Mouse (Mus musculus): Measurements from ENCODE around the gene Lrrc8a. TPM values are rescaled to one million over a fixed set of nuclear protein-coding genes. Genes with fewer than 3 reads are reported as not detected.

Lrrc8a gene
- total RNA-seq (2021), result 10 to 100 TPM; 58.2 to 66.7 TPM

DNA sequence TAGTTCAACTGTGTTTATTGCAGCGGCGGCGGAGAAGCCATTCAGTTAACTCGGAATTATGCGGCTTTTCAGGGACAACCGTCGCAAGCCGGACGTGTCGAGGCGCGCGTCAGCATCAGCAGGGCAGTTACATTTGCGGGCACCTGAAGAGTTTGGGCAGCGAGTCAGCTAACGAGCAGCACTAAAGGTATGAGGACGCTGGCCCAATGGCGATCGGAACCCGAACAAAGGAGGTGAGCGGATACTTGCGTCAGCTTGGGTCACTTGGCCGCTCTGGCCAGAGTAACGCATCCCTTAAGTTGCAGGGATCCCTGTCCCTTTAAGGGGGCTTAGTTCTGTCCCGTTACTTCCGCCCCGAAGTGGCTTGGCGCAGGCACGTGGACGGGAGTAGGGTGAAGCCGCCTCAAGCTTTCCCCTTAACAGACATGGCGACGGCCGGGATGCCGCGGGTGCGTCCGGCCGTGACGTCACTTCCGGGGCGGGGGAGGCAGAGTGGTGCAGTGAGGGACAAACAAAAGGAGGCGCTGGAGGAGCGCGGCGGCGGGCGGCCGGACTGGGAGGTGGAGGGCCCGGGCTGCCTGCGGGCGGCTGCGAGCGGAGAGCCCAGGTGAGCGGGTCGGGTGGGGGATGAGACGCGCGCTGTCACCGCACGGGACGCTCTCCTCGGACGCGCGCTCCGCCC is at the start of gene Lrrc8a:
Gene Lrrc8a, plus strand, starts transcription at position 517 of the 682 bp plus-strand sequence.
- intact Hi-C loops (cut with DNase I), result loop anchor here (1.0 to 2.0 kb wide), 3 partner anchors 32 to 59 kb away; partner anchors contain the start of genes Kyat1 and Spout1
- peak; percentile 100 for DNase-seq (ENCODE audit: low spot score)

DNA sequence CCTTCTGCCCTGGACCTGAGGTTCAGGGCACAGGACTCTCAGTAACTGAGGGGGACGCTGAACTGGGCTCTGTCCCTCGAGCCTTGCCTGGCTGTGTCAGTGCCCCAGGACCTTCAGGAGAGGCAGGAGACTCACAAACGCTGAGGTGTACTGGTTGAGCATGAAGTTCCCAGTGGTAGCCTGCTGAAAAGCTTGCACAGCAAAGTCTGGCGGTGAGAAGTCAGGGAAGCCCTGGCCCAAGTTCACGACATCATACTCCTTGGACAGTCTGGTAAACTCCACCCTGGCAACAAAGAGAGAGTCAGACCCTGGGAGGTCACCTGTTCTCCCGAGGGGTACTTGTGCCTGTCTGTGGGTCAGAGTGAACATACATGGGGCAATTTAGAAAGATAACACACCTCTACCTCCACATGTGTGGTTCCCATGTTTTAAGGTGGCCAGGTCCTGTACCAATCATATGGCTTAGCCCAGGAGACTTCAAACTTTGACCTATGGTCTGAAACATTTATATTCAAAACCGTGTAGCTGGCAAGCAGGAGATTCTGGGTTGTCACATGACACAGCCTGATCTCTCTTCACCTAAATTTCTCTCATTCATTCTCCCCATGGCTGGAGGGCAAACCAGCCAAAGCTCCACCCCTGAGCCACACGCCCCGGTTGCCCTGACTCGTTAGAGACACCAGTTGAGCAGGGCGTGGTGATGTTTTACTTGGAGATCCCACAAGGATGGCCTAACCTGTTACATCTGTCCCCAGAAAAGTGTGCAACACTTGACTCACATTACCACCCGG is 45.5 kb upstream of the Lrrc8a start:
- intact Hi-C loops (cut with DNase I), result no loop called here
- no peak for DNase-seq (ENCODE audit: low spot score)

DNA sequence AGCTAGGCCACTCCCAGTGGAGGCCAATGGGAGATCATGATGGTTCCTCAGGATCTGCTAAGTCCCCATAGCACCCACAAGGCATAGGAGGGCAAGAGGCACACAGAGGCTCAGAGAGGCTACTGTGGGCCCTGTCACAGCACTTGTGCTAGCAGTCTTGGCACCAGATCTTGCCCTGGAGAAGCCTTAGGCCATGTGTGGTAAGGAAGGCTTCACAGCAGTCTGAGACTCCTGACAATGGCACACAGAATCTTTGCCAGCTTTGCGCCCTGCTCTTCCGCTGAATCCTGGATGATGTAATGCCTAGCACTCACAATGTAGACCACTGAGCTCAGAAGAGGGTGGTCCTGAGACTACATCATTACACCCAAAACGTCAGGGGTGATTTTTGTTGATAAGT is 42.9 kb upstream of the Lrrc8a start:
- intact Hi-C loops (cut with DNase I), result no loop called here
- DNase-seq (ENCODE audit: low spot score), result no peak

DNA sequence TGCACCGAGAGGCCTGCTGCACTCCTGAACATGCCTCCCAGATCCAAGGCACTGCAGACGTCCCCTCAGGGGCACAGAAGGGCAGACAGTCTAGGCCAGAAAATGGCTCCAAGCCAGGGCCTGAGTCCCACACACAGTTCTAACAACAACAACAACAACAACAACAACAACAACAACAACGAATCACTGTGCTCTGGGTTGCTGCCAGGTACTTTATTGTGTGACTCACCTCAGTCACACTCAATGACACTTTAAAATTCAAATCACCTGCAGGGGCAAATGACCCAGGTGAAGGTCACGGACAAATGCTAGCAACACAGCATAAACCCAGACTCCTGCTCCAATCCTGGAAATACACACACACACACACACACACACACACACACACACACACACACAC is 39.5 kb upstream of the Lrrc8a start:
- intact Hi-C loops (cut with DNase I), result no loop called here
- no peak for DNase-seq (ENCODE audit: low spot score)

DNA sequence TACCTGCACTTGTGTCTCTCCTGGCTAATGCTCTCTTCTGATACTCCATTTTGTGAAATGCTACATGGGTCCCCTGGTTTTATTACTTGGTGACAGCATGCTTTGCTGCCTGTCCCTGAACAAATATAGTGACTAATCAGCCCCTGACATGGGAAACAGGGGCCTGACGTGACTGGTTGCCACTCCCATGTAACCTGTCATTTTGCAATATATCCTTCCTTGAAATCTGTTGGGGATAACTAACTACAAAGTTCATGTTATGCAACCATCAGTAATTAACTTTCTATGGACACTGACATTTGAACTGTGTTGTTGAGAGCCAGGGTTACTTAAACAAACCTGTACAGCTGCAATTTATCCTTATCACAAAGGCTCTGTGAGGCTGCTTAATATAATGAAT is 37.5 kb upstream of the Lrrc8a start:
- no peak for DNase-seq (ENCODE audit: low spot score)
- intact Hi-C loops (cut with DNase I), result no loop called here

DNA sequence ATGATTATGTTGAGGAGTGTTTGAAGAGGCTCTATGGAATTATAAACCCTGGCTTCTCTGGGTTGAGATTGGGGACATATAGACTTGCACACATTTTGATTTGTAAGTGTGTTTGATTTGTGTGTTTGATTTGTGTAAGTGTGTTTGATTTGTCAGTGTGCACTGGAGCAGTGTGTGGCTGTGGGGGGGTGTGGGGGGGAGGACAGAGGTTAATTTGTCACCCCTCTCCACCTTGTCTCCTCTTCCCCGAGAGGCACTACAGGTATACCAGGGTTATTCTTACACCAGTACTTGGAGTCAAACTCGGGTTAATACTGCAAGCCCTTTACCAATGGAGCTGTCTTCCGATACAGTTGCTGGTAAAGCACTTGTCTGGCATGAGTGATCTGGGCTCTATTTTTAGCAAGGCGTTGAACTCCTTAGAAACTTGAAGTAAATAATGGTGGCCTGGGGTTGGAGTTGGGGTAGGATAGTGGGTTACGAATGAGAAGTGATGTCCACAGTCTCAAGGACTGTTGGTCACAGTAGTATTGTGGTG is 37.1 kb upstream of the Lrrc8a start:
- DNase-seq (ENCODE audit: low spot score), result no peak

DNA sequence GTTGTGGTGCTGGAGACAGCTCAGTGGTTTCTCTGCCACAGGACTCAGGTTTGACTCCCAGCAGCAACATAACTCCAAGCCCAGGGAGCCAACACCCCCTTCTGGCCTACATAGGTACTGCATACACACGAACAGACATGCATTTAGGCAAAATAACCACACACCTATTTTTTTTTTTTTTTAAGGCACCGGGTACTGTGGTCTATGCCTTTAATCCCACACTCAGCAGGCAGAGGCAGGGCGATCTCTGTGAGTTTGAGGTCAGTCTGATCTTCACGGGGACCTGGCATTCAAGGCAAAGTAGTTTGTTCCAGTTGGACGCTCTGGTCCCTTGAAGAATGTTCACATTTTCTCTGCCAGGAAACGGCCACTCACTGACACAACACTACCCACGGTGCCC is 34.1 kb upstream of the Lrrc8a start:
- intact Hi-C loops (cut with DNase I), result no loop called here
- no peak for DNase-seq (ENCODE audit: low spot score)

More for the DNA sequence above, 37.1 kb upstream of the Lrrc8a start:
- intact Hi-C loops (cut with DNase I), result no loop called here

DNA sequence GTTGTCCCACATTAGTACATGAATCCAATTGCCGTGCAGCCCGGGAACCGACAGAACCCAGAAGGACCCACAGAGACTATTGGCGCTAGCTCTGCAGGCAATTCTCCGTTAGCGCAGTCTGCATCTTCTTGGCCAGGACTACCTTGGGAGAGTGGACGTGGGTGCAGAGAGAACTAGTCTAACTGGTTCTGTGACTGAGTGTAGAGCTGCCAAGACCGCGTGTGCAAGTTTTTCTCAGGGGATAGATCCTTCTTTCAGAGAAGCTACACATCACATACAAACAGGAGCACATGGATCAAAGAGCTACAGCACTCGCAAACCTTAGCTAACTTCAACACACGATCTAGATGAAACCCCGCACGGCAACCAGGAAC is 32.3 kb upstream of the Lrrc8a start:
- DNase-seq (ENCODE audit: low spot score), result no peak
- intact Hi-C loops (cut with DNase I), result loop anchor here (1.0 kb wide), 2 partner anchors 32 to 65 kb away; partner anchors contain the start of gene Lrrc8a

DNA sequence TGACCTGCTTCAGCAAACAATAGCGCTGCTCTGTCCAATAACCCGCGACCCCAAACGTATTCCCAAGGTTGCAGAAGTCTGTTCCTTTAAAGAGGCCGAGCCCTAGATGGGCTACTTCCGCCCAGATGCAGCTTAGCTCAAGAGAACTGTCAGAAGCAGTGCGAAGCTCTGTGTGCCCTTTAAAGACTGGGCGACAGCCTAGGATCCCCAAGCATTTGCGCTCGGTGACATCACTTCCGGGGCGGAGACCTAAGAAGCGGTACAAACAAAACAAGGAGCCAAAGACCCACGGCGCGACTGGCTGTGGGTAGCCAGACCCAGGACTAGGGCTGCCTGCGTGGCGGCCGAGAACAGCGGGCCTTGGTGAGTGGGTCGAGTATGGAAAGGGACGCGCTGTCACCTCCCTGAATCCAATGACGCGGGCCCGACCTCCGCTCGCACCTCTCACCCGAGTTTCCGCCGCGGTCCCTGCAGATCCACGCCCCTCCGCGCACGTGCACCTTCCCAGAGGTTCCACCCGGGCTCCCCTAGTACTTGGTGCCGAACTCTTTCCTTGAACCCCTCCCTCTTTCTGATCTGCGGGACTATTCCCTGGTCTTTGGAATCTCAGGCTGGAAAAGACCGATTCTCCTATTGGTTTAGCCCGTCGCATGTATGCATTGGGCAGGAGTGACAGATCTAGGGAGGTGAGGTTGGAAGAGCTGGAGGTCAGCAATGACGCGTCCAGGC is 31.7 kb upstream of the Lrrc8a start, which contains the start of gene Kyat1:
Gene Kyat1, minus strand, starts transcription at position 219 of the 729 bp plus-strand sequence.
- intact Hi-C loops (cut with DNase I), result loop anchor here (1.0 to 2.0 kb wide), 3 partner anchors 27 to 65 kb away; partner anchors contain the start of genes Lrrc8a and Spout1

DNA sequence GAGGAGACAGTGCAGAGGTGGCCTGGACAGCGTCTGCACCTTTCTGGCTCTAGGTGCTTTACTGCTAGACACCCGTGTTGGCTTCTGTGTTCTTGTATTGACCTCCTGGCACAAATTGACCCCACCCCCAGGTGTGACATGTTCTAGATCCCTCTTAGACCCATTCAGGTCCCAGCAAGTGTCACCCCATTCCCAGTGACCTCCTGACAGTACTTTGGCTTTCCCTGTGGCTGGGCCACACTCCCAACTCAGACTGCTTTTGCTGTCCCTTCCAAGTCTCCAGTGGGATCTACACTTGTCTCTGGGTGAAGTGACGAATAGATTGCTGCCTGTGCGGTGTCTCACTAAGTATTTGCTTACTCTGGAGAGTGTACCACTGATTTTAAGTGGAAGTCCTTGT is 30.1 kb upstream of the Lrrc8a start:
- DNase-seq (ENCODE audit: low spot score), result no peak
- intact Hi-C loops (cut with DNase I), result loop anchor here (2.0 kb wide), 1 partner anchor 29 kb away; the partner anchor contains the start of gene Spout1

More for the DNA sequence above, 31.7 kb upstream of the Lrrc8a start, which contains the start of gene Kyat1:
- peak; percentile 89 for DNase-seq (ENCODE audit: low spot score)

DNA sequence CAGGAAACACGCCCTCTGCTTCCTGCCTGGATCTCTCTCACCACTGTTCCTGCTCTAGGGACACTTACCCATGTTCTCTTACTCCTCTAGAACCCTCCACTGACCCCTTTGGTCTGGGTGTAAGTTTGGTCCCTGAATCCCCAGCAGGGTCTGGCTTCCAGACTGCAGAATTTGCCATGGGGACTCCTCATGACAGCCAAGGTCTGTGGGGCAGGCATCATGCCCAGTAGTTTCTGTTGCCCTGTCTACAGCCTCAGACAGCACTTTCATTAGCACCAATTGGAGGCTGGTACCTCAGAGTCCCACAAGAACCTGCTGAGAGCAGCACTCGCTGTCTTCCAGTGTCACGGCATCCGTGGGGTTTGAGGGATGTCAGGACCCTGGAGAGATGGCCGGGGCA is 29.6 kb upstream of the Lrrc8a start:
- intact Hi-C loops (cut with DNase I), result loop anchor here (2.0 kb wide), 1 partner anchor 29 kb away; the partner anchor contains the start of gene Spout1
- DNase-seq (ENCODE audit: low spot score), result no peak

DNA sequence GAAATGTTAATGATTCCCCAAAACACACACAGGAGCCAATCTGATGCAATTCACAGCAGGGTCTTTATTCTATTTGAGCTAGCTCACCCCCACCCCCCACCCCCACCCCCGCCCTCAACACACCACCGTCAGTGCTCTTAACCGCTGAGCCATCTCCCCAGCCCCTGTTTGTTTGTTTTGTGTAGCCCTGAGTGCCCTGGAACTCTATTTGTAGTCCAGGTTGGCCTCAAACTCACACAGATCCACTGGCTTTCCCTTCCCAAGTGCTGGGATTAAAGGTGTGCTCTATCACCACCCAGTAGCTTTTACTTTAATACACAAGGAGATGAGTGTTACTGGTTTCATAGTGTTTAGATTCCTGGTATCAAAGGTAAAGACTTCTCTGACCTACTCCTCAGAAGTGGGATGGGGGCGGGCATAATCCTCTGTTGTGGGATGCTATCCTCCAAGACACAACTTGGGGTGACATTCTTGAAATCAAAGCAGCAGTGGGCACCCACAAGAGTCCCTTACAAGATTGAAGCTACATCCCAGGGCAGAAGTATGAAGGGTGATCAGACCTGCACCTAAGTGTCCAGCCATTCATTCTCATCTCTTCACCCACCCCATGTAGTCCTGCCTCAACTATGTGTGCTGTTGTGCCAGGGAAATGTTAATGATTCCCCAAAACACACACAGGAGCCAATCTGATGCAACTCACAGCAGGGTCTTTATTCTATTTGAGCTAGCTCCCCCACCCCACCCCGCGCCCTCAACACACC is 25.9 kb upstream of the Lrrc8a start:
- no peak for DNase-seq (ENCODE audit: low spot score)
- intact Hi-C loops (cut with DNase I), result no loop called here

DNA sequence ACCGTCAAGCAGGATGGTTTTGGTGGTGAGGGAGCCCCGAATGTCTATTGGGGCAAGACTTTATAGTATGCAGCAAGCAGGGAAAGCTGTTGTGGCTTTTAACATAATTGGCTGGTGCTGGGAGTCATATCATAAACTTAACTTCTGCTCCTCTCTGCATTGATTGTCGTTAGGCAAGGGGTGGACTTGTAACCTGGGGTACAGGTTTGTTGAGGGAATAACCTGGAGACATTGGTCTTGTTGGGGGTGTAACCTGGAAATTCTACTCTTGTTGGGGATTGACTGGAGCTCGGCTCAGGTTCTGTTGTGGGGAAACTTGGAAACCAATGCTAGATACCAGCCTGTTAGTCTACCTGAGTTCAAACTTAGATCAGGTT is 25.4 kb upstream of the Lrrc8a start:
- no peak for DNase-seq (ENCODE audit: low spot score)
- intact Hi-C loops (cut with DNase I), result no loop called here

DNA sequence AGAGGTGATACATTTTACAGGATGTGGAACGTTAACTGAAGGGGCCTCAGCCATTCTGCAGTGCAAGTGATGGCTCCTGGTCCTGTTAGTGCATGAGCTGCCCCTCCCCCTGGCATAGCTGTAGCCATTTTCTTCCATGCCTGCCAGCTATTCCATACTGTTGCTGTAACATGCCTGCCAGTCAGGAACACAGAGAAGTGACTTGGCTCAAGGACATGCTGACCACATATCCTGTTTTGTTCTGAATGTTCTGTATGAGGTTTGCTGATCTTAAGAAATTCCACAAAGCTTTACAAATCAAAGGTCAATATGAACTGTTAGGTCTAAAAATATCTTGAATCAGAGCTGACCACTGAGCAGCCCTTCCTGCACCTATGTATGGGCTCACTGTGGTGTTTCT is 24.6 kb upstream of the Lrrc8a start:
- intact Hi-C loops (cut with DNase I), result no loop called here
- no peak for DNase-seq (ENCODE audit: low spot score)

DNA sequence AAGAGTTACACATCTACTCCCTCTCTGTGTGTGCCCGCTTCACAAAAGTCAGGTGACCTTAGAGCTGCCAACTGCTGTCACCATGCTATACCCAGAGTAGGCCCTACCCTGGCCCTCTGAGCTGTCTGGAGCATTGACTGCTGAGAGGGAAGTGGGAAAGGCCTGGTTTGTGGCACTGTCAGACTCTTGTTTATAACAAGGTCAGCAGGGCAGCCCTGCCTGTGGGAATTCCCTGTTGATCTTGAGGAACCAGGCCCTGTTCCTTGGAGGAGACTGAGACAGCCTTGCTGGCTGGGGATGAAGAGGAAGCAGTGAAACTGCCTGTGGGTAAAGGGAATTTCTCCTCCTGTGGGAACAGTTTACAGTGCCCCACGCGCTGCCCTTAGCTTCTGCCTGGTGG is 22.8 kb upstream of the Lrrc8a start:
- intact Hi-C loops (cut with DNase I), result no loop called here
- no peak for DNase-seq (ENCODE audit: low spot score)

DNA sequence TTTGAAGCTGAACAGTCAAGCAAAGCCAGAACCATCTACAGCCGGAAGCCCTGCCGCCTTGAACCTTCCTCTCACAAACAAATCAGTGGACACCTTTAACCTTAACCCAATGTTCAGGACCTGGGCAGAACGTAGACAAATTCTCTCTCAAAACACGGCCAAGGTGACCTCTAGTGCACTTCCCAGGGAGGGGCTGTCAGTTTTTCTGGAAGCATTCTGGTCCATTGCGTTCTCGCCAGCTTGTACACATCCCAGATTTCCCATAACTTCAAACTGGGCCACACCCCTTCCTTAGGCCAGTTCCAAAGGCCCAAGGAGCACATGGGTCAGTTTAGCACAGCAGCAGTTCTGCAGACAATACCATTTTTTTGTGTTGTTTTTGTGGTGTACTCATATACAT is 22.0 kb upstream of the Lrrc8a start:
- DNase-seq (ENCODE audit: low spot score), result peak; percentile 42

DNA sequence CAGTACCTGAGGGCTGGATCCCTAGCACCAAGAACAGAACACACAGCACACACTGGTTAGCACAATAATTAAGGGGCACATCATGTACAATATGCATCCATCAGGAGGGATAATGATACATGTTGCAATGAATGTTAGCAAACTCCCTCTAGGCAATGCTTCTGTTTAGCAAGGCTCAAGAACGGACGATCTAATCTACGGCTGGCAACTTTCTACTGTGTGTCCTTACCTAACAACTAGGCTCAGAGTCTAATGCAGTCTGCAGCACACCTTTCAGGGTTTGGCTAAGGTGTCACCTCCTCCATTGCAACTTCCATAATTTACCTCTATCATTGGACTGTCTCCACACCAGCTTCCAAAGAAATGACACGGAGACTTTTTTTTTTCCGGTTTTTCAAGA is 21.2 kb upstream of the Lrrc8a start:
- DNase-seq (ENCODE audit: low spot score), result no peak
- intact Hi-C loops (cut with DNase I), result no loop called here

More for the DNA sequence above, 22.0 kb upstream of the Lrrc8a start:
- intact Hi-C loops (cut with DNase I), result no loop called here

DNA sequence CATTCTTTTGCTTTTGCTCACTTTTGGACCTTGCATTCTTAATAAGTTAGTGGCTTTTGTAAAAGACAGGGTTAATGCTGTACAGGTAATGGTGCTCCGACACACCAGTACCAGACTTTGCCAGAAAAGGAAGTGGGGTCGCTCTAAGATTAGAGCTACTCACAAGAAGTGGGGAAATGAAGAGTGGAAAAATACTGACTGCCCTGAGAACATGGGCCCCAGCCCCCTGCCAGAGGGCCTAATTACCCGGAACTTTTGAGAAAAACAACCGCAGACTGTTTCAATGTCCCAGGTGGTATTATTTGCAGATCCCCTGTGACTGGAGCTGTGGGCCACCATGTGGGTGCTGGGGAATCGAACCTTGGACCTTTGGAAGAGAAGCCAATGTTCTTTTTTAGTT is 1.9 kb upstream of the Lrrc8a start:
- DNase-seq (ENCODE audit: low spot score), result no peak
- intact Hi-C loops (cut with DNase I), result no loop called here

All from heart, postnatal 25 days (tissue).